In the genomic region with DNA sequence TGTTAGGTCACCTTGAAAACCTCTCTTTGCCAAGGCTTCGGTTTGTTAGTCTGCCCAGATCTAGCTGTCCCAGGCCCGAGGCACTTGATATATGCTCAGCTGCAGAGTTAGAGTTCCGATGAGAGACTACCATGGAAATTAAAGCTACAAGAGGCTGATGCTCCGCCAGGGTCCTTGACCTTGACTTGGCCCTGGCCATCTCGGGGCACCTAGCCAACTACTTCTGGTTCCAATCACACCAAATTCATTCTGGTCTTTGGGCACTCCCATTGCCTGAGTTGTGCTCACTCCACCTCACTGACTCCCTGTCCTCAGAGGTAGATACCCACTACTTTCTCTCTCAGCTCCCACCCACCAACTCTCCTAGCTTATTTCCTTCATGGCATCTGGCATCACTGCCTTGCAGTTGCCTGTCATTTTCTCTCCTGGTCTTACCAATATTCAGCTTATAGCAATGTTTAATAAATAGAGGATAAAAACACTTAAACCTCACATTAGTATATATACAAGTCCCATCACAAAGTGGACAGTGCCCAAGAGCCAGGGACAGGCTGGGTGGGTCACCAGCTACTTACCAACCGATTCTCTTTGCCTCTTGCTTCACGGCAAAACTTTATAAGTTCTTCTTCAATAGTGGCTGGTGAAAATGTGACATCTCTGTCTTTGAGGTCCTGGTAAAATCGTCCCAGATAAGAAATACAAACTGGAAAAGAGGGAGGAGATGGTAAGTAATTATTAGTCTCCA, we compare ENCODE assay signal across 8 mouse cellular contexts. TPM values are rescaled to one million over a fixed set of nuclear protein-coding genes. Genes with fewer than 3 reads are reported as not detected.
DNase-seq lines count a peak whose midpoint lies in the region; ATAC-seq and TF ChIP-seq lines count a peak whose summit lies in the region.

No protein-coding gene starts in this region.

- TF ChIP-seq CTCF in kidney, adult 2 months (conservative IDR thresholded peaks at IDR 0.05; ENCODE audit: insufficient read depth, insufficient read length, low read depth, low read length) = no peak

- no peak overlapping the region for H3K27ac ChIP-seq in forebrain, embryonic 11.5 days (ENCODE audit: low read depth, low read length)
- no peak overlapping the region for H3K27ac ChIP-seq in kidney, adult 2 months (ENCODE audit: insufficient read depth, low read depth, low read length)
- no peak overlapping the region for H3K27ac ChIP-seq in midbrain, embryonic 15.5 days

- no peaks in the 10 kb centered on the region for H3K27me3 ChIP-seq in forebrain, embryonic 11.5 days (ENCODE audit: control insufficient read depth, insufficient read depth, low read length)
- H3K27me3 ChIP-seq in kidney, adult 2 months (replicated peaks; ENCODE audit: control insufficient read depth, insufficient read depth, low read length) = no peaks in the 10 kb centered on the region
- H3K27me3 ChIP-seq in midbrain, embryonic 15.5 days (replicated peaks) = no peaks in the 10 kb centered on the region

- H3K4me1 ChIP-seq in forebrain, embryonic 11.5 days (replicated peaks; ENCODE audit: control insufficient read depth, insufficient read depth, low read length) = peaks cover 12% of the 10 kb centered on the region
- 0 out of 2 replicates have a peak, but pooled peaks cover 4% of the 10 kb centered on the region for H3K4me1 ChIP-seq in kidney, adult 2 months (ENCODE audit: control insufficient read depth, insufficient read depth, low read length)
- peaks cover 37% of the 10 kb centered on the region for H3K4me1 ChIP-seq in midbrain, embryonic 15.5 days

- peak; percentile 47 for DNase-seq in ovary, adult 18-20 months (ENCODE audit: low spot score)
- no peak for DNase-seq in ovary, postnatal 10 days (ENCODE audit: low spot score)
- DNase-seq in forebrain, embryonic 11.5 days (ENCODE audit: low spot score) = no peak
- DNase-seq in kidney, adult 2 months = peak; percentile 61
- DNase-seq in embryo, embryonic 10.5 days (ENCODE audit: low spot score) = no peak
- DNase-seq in spleen, postnatal 10 days (ENCODE audit: low spot score in 2 of 2) = no peak
- DNase-seq in thymus, postnatal 10 days (ENCODE audit: low spot score in 2 of 2) = no peak

- WGBS in forebrain, embryonic 11.5 days = 71% methylated on average over 8 of the region's 8 CpGs
- 39% methylated on average over 8 of the region's 8 CpGs for WGBS in kidney, adult 2 months
- 74% methylated on average over 8 of the region's 8 CpGs for WGBS in midbrain, embryonic 15.5 days

- no peak for ATAC-seq in forebrain, embryonic 11.5 days (replicated peaks; ENCODE audit: low FRiP score)
- no peak for ATAC-seq in midbrain, embryonic 15.5 days (replicated peaks)

- no peaks in the 10 kb centered on the region for H3K9me3 ChIP-seq in forebrain, embryonic 11.5 days (ENCODE audit: control insufficient read depth, low read length)
- no peaks in the 10 kb centered on the region for H3K9me3 ChIP-seq in midbrain, embryonic 15.5 days

- H3K4me3 ChIP-seq in forebrain, embryonic 11.5 days (ENCODE audit: low read depth, low read length) = peak overlapping the region; percentile 90
- no peak overlapping the region; the same call in 1 of the 2 replicates for H3K4me3 ChIP-seq in kidney, adult 2 months (ENCODE audit: insufficient read depth, low read depth, low read length)
- H3K4me3 ChIP-seq in midbrain, embryonic 15.5 days = peak overlapping the region; percentile 88

- H3K4me2 ChIP-seq in forebrain, embryonic 11.5 days (ENCODE audit: low read depth, low read length, severe bottlenecking) = peak overlapping the region; percentile 91
- peak overlapping the region; percentile 71 for H3K4me2 ChIP-seq in midbrain, embryonic 15.5 days

- H3K36me3 ChIP-seq in forebrain, embryonic 11.5 days (ENCODE audit: control insufficient read depth, insufficient read depth, low read length) = peaks cover 7% of the 10 kb centered on the region
- peaks cover 2% of the 10 kb centered on the region; the same call in 1 of the 2 replicates for H3K36me3 ChIP-seq in kidney, adult 2 months (ENCODE audit: control insufficient read depth, insufficient read depth, low read length)
- peaks cover 18% of the 10 kb centered on the region; the same call in 1 of the 2 replicates for H3K36me3 ChIP-seq in midbrain, embryonic 15.5 days (replicated peaks)

- TF ChIP-seq POLR2A in kidney, adult 2 months (IDR thresholded peaks at IDR 0.05; ENCODE audit: low read depth, low read length) = no peak

- peak overlapping the region; percentile 95 for H3K9ac ChIP-seq in forebrain, embryonic 11.5 days (ENCODE audit: low read length)
- H3K9ac ChIP-seq in midbrain, embryonic 15.5 days = peak overlapping the region; percentile 93

RNA-seq across cellular contexts. Expression of a gene that starts 1.1 kb away (rescaled TPM):
- polyA plus RNA-seq in forebrain, embryonic 11.5 days (2014; fragmentation: Nextera tagmentation; extraction: Ambion mirVana) = 242 and 264 TPM in 2 replicates
- 12.6 and 25.5 TPM in 2 replicates for polyA plus RNA-seq in kidney, adult 2 months (2012; rRNA removed)
- polyA plus RNA-seq in midbrain, embryonic 15.5 days (2015; fragmentation: Nextera tagmentation; extraction: Ambion mirVana) = 168 TPM in 2 replicates

RNA-seq across cellular contexts. Expression of a gene that starts 3.4 kb away (rescaled TPM):
- 35.6 and 43.6 TPM in 2 replicates for polyA plus RNA-seq in forebrain, embryonic 11.5 days (2014; fragmentation: Nextera tagmentation; extraction: Ambion mirVana)
- polyA plus RNA-seq in kidney, adult 2 months (2012; rRNA removed) = 6.6 and 6.8 TPM in 2 replicates
- polyA plus RNA-seq in midbrain, embryonic 15.5 days (2015; fragmentation: Nextera tagmentation; extraction: Ambion mirVana) = 17.1 and 21.8 TPM in 2 replicates

Comparison
In these comparisons a context has a peak if more than half of its experiments do, and no peak if none do; other contexts are left out.
1. DNase-seq: peak in ovary, adult 18-20 months (single experiment) and kidney, adult 2 months (single experiment); none in ovary, postnatal 10 days (single experiment), forebrain, embryonic 11.5 days (single experiment), embryo, embryonic 10.5 days (single experiment), spleen, postnatal 10 days (0 of 2) and thymus, postnatal 10 days (0 of 2).